Mouse (Mus musculus): ENCODE results near the gene Btbd11.

Btbd11 gene

DNA sequence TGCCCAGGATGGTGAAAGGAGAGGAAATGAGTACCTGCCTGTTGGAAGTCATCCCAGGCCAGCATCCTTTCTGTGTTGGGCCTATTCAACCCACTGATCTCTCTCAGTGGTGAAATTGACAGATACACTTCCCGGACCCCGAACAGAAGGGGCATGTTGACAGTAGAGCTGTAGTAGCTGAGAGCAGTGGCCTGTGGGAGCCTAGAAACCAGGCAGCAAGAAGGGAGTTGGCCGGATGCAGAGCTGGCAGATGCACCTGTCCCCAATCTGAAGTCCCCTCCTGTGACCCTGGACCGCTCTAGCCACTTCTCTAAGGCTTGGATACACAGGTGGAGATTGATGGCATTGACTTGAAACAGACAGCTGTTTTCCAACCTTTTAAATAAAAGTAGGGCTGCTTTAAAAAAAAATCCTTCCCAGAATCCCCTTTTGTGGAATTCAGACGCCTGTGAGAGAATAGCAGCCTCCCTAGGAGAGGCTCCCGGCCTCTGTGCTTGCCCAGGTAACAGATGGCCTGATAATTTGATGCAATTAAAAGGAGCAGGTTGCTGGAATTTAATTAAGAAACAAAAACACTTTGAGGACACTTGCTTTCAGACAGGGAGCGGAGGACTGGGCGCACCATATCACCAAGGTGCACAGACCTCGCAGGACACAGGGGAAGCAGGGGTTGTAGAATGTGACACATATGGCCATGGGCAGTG is 89.2 kb downstream of the Btbd11 start:
- DNase-seq (ENCODE audit: low spot score): no peak

DNA sequence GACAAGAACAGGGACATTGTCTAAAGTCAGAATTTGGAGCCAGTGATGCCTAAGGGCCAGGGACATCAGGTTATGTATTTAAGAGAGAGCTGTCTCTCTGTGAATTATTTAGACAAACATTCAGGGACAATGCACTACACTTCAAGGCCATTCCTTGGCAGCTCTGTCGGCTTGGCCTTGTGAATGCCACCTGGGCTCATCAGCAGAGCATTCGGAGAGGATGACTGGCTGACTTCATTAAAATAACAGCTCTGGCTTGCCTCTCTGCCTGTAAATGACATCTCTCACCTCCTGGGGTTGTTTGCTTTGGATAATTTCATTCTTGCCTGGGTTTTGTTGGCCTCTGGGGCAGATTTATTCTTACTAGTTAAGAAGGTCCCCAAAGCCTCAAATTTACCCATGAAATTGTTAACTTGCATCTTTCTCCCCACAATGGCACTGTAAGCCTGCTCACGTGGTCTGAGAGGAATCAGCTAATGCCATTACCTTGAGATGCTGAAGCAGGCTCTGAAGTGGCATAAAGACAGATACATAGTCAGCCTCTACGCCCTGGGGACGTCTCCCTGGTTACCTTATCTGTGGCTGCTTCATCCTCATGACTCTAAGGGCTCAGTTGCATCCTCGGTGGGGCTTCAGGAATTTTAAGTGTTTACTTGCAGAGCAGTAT is 93.5 kb downstream of the Btbd11 start:
- no peak for DNase-seq (ENCODE audit: low spot score)

DNA sequence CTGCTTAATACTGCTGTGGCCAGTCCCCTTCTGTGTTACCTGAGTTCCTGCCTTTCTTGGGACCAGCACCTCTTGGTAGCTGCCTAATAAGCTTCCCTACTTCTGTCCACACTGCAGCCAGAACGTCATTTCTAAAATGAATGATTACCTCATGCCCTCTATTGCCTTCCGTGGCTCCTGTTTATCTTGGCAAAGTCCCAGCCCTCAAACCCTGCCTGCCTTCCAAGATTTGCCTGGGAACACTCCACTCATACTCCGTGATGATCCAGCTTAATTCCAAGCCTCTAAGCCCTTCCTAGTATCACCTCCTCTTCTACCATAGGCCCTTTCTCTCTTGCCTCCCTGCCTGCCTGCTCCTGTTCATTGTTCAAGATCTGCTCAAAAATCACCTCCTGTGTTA is 94.5 kb downstream of the Btbd11 start:
- no peak for DNase-seq (ENCODE audit: low spot score)

DNA sequence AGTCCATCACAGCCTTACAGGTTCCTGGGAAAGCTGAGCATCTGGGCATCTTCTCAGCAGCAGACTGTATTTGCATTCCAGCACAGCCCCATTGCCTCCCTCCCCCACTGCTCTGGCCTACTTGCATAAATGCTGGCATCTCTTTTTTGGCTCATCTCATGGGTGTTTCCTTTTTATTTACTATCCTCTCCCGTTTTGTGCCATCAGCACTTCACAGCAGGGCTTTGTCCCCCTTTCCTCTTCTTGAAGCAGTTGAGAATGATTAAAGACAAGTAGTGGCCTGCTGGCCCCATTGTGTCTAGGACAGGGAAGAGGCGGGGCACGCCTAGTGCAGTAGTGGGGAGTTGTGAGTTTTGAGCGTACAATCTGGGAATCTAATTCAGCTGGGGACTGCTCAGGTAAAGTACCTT is 95.5 kb downstream of the Btbd11 start:
- DNase-seq (ENCODE audit: low spot score): no peak

DNA sequence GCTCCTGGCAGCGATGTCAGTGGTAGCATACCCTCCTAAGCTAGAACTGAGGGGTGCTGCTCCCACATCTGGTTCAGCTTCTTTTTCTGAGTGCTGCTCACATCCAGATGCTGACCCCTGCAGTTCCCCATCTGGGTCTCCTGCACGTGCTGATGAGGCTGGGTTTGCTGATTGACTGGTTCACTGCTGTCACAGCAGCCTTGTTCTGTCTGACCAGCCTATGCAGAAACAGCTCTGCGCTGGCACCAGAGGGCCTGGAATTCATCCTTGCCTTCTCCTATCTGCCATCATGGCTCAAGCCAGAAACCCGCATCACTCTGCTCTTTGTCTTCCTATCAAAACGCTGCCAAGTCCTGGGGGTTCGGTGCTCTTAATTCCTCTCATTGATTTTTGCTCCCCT is 95.9 kb downstream of the Btbd11 start:
- no peak for DNase-seq (ENCODE audit: low spot score)

DNA sequence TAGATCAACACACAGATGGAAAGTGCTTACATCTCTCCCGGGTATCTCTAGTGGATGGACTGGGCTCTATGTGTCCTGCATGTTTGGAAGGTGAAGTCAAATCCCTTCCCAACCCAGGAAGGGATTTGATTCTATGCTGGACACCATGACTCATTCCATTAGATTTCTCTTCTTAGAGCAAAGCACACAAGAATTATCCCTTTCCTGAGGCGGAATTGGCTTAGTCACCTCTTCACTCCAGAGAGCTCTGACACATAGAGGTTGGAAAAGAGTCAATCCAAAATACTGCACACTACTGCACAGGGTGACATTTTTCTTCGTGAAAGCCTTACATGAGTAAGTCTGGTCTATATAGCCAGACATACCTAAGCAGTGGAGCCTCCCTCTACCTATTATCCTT is 99.8 kb downstream of the Btbd11 start:
- no peak for DNase-seq (ENCODE audit: low spot score)

DNA sequence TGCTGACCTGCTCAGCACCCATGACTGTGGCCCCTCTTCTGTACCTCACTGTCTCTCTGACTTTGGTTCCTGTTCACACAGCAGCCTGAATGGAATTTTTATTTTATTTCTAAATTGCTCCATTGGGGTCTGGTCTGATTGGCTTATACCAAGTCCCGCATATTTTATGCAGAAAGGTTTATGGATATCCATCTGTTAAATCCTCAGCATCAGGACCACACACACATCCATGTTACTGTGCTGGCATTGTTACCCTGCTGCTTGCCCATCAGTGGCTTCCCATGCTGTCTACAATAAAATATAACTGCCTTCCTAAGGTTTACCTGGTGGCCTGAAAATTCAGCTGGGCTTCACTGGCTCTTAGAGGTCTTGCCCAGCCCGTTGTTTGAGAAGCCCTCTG is 106.0 kb downstream of the Btbd11 start:
- DNase-seq (ENCODE audit: low spot score): no peak

DNA sequence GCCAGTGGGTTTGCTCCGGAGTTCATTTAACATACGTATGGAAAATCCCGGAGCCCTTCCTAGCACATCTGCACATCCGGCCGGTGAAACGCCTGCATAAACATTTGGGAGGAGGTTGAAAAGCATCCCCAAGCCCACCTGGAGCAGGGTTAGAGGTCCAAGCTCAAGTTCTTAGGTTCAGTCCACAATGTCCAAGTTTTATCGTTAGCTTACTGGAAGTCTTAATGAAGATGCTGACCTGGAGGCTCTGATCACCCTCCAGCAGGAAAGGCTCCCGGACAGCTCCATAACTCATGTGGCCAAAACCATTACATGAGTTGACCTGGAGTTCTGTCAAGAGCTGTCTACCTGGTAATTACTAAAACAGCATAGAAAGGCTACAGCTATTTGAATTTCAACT is 109.7 kb downstream of the Btbd11 start:
- DNase-seq (ENCODE audit: low spot score): no peak

DNA sequence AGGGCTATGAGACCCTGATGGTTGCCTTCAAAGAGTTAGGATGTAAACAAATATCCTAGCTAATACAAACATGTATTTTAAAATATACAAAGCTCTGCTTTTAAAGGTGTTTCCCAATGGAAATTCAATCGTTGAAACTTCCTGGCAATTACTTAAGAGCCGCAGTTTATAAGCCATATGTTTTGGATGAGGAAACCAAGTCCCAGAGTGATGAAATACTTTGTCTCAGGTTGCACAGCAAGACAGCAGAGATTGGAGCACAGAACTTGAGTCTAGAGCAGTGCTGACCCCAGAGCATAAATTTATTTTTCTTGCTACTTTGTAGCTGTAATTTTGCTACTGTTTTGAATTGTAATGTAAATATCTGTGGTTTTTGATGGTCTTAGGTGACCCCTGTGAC is 110.4 kb downstream of the Btbd11 start:
- no peak for DNase-seq (ENCODE audit: low spot score)

DNA sequence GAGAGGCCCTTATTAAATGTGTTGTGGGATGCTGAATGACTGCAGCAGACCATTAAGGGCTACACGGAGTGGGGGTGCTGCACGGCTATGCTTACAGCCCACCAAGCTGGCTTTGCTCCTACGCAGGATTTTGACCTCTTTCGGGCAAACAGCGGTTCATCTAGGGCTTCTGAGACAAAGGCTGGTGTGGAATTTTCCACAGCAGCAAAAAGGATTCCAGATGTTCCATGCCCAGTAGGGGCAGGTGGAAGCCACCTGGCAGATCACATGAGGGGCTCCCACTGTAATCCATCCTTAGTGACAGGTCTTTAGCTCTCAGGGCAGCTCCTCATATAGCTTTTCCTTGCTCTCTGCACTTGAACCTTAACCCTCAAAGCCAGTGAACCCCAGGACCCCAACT is 111.3 kb downstream of the Btbd11 start:
- DNase-seq (ENCODE audit: low spot score): no peak

DNA sequence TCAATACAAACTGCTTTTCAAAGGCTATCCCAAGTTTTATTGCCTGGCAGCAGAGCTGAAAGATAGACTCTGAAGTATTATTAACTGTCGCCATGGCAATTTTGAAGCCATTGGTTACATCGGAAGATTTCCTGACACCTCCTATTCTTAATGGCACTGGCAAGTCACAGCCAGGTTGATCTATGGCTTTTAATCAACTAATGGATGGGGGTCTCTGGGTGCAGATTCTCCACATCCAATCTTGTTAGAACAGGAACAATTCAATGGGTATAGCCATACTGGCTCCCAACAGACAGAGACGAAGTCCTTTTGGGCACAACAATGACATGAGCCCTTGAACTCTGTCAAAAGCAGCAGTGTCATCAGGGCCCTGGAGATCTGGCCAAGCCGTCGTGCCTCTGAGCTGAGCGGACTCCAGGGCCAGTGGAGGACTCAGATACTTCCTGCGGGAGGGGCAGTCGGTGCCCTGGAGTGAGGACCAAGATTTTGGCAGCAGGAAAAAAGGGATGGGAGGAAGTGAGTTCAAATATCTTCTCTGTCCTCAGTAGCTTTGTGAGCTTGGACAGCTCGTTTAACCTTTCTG is 114.0 kb downstream of the Btbd11 start:
- no peak for DNase-seq (ENCODE audit: low spot score)

DNA sequence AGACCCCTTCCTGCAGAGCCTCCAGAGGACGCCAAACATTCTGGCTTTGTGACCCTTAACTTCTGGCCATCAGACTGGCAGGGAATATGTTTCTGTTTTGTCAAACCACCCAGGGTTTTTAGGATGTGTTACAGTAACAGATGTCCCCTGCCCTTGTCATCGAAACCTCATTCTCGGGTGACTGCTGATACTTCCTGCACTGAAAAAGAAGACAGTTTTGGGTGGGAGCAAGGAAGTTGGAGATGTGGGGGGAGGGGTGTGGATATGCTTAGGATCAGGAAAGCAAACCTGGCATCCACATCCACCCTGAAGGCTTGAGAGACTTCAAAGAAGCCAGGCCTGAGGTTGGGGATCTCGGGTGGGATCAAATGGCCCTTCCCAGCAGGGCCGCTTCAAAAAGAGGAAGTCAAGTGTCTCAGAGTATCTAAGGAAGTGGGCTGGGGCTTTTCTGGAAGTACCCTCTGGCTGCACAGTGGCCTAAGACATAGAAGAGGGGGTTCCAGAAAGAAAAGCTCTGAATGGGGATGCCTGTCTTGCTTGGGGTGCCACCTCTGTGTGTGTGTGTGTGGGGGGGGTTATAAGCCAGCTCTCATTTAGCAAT is 115.5 kb downstream of the Btbd11 start:
- no peak for DNase-seq (ENCODE audit: low spot score)

DNA sequence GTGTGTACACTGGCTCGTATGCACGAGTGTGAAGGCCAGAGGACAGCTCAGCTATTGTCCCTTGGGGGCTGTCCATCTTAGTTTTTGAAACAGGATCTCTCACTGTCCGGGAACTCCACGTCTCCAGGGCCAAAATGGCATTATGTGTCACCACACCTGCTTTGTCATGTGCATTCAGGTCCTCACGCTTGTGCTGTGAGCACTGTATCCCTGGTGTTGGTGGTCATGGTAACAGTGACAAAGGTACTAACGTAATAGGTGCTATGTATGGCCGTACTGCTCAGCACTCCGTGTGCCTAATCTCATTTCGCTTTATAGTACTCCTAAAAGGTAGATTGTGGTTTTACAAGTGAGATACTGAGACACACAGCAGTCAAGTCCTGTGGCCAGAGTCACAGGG is 116.0 kb downstream of the Btbd11 start:
- DNase-seq (ENCODE audit: low spot score): no peak

DNA sequence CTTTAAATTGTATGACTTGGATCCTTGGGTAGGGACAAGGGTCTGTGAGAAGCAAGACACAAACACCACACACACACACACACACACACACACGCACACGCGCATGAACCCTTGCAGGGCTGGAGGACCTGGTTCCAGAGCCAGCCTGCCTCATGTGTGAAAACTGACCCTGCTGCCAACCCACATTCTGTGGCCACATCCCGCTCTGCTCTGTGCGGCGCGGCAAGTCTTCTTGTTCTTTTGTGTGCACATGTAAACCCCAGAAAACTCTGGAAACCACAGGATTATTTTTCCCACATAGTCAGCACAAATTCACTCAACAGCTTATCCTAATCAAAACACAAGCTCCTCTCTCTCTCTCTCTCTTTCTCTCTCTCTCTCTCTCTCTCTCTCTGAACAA is 116.8 kb downstream of the Btbd11 start:
- DNase-seq (ENCODE audit: low spot score): no peak

DNA sequence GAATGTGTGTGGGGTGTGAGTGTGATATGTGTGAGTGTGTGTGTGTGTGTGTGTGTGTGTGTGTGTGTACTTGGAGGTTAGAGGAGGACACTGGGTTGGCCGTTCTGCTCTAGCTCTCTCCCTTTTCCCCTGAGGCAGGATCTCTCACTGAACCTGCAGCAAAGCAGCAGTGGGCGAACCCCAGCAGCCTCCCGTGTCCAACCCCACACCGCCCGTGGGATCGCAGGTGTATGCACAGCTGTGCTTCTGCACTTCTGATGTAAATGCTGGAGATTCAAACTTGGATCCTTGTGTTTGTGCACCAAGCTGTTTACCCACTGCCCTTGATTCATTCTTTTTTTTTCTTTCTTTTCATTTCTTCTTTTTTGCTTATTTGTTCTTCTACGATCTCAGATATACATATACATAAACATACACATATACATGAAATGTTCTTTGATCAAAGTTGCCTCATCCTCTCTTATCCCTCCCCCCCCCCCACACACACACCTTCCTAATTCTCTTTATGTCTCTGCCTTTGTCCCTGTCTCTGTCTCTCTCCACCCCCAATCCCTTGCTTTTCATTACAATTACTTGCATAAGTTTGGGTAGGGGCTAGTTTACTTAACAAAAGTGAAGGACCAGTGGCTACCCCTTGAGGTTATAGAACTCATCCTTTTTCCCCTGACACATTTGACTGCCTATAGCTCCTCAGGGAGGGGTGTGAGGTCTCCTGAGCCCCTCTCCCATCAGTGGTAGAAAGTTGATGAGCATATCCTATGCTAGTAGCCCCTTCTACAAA is 120.8 kb downstream of the Btbd11 start:
- DNase-seq (ENCODE audit: low spot score): no peak

DNA sequence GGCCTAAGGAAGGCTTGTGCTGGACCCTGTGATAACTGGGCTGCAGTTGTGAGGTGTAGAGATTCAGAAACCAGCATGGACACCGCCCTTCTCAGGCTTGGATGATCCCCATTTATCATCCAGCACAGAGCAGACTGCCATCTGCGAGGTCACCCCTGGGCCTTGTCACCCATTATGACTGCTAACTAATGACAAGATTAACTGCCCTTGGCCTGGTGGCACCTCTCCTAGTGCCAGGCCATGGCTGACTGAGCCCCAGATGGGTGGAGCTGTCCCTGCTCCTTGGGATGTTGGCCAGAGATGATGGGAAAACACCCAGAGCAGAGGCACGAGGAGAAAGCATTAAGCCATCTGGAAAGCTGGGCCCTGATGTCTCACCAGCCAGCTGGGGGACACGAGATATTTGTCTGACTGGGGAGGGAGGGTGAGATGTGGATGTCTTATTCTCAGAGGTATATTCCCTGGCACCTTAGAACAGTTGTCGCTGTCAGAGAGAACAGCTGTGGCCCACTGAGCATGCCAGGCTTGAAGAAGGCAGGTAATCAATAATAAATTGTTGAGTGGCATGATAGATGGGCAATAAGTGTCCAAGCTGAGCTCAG is 121.7 kb downstream of the Btbd11 start:
- no peak for DNase-seq (ENCODE audit: low spot score)

DNA sequence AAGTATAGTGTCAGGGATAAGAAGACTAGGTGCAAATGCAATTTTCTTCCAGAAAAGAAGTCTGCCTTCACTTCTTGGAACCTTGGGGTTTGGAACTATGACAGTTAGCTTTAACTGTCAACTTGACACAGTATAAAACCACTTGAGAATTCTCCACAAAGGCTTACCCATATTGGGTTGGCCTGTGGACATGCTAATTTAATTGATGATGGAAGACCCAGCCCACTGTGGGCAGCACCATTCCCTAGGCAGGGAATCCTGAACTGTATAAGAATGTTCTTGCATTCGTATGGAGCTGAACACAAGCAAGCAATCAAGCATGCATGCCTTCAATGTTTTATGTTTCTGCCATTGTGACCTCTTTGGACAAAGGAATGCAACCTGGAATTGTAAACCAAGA is 122.4 kb downstream of the Btbd11 start:
- DNase-seq (ENCODE audit: low spot score): no peak

DNA sequence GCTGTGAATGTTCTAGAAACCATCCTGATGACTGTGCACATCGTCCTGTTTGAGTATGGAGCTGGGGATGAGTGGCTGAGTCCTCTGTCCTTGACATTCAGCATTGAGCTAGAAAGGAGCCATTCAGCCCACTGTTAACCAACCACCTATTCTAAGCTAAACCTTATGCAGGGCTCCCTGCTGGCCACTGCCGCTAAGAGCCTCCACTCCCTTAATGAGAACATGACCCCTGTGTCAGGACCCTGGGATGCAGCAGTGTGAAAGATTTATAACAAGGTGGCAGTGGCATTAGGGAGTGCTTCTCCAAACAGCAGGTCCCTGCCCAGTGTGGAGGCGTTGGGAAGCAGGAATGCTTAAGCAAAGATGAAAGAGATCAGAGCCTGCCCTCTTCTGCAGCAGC is 123.7 kb downstream of the Btbd11 start:
- DNase-seq (ENCODE audit: low spot score): no peak

DNA sequence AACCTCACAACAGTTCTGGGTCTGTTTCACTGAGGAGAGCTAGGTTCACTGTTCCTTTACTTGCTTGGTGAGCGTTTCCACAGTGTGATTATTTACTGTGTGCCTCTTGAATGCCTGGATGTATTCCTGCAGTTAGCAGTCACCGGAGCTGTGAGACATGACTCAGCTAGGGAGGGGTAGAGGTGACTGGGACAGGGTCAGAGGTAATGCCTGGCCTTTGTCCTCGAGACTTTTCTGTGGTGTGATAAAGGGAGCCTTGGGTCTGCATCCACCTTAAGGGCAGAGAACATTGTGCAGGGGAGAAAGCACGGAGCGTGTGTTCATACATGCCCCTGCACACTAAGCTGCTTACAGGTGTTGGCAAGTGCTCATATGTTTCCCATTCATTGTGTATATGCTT is 126.2 kb downstream of the Btbd11 start:
- no peak for DNase-seq (ENCODE audit: low spot score)

DNA sequence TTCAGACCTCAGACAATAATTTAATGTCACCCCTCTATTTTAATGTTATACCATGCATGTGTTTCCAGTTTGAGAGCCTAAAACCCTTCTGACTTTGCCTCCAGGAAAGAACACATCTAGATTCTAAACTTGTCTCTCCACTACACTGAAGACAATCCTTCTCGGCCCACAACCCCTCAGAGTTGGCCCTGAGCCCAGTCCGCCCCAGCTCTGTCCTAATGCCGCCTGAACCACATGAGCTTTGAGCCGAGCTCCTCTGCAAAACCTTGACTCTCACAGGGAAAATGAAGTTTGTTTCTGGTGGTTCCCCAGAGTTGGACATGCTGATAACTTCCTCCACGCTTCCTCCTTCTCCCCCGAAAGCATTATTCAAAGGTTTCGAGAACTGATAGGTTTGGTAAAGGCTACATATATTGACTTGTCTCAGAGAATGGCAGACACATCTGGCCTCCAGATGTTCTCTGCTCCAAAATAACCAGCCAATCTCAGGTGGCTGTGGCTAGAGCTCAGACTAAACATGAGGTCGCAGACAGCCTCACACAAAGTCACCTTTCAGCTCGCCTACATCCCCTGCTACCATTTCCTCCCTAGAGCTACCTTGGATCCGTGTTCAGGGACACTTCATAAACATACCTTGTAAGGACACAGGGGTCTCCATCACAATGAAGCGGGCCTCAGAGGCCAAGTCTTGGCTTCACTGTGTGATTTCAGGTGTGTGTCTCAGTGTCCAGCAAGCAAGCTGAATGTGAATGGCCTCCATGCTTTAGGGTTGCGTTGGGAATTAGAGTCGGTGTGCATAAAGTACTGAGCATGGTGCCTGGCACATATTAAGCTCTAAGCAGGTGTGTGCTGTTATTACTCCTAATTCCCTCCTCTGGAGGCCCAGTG is 130.9 kb downstream of the Btbd11 start:
- DNase-seq (ENCODE audit: low spot score): no peak

DNA sequence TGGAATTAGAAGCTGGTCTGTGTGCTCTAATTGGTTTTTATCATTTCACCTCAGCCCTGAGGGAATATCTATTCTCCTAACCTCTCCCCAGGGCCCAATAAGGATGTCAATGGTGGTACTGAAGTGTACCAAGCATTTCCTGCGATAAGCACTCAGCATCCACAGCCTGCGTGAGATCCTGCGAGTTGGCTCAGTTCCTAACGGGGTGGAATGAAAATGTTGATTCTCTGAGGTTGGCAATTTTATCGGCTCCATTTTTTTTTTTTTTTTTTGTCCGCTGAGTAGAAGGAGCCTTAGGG is 131.4 kb downstream of the Btbd11 start:
- no peak for DNase-seq (ENCODE audit: low spot score)
